15 mouse cellular contexts compared by ENCODE assay signal in genomic region chr17:7604813-7605504, GRCm38 (mm10).
DNase-seq lines count a peak whose midpoint lies in the region; ATAC-seq lines count a peak whose summit lies in the region.
"Had no signal": no experiment of that assay in that cellular context is flagged by ENCODE, and none has a peak within 500 bp of the region (broad histone marks: within the 10 kb centered on the region; RNA-seq: fewer than 3 reads in every experiment).

No protein-coding gene starts in this region.

- no peaks in the 10 kb centered on the region for H3K4me1 ChIP-seq in hindbrain, embryonic 11.5 days (replicated peaks; ENCODE audit: control insufficient read depth, insufficient read depth, low read length)
- H3K4me1 ChIP-seq in hindbrain, embryonic 12.5 days = no peaks in the 10 kb centered on the region
- peaks cover 3% of the 10 kb centered on the region; the same call in 1 of the 2 replicates for H3K4me1 ChIP-seq in midbrain, embryonic 15.5 days
- H3K4me1 ChIP-seq in midbrain, embryonic 16.5 days (ENCODE audit: control insufficient read depth, insufficient read depth, low read length) = no peaks in the 10 kb centered on the region
- H3K4me1 ChIP-seq in forebrain, embryonic 14.5 days (ENCODE audit: control insufficient read depth, insufficient read depth, low read length) = no peaks in the 10 kb centered on the region
- H3K4me1 ChIP-seq in liver, embryonic 11.5 days (replicated peaks; ENCODE audit: control insufficient read depth, insufficient read depth, low read length) = no peaks in the 10 kb centered on the region
- H3K4me1 ChIP-seq: midbrain, embryonic 12.5 days had no signal

- no peaks in the 10 kb centered on the region for H3K9me3 ChIP-seq in hindbrain, embryonic 11.5 days (ENCODE audit: control insufficient read depth, low read length)
- no peaks in the 10 kb centered on the region for H3K9me3 ChIP-seq in hindbrain, embryonic 12.5 days (replicated peaks)
- H3K9me3 ChIP-seq in midbrain, embryonic 15.5 days = no peaks in the 10 kb centered on the region
- no peaks in the 10 kb centered on the region for H3K9me3 ChIP-seq in midbrain, embryonic 16.5 days (replicated peaks; ENCODE audit: control insufficient read depth, low read length, poor library complexity, severe bottlenecking)
- no peaks in the 10 kb centered on the region for H3K9me3 ChIP-seq in forebrain, embryonic 14.5 days (replicated peaks; ENCODE audit: control insufficient read depth, low read length)
- no peaks in the 10 kb centered on the region for H3K9me3 ChIP-seq in liver, embryonic 11.5 days (ENCODE audit: control insufficient read depth, low read length)
- H3K9me3 ChIP-seq: midbrain, embryonic 12.5 days had no signal

- peak; percentile 9 for DNase-seq in hindbrain, embryonic 11.5 days (ENCODE audit: low spot score)
- DNase-seq in forebrain, embryonic 14.5 days (ENCODE audit: low spot score) = peak; percentile 14
- peak; percentile 15 for DNase-seq in retina, postnatal 1 day
- no peak for DNase-seq in liver, embryonic 11.5 days (ENCODE audit: low spot score)
- no peak for DNase-seq in cerebellum, adult 9-10 months
- DNase-seq: adrenal gland, postnatal 14 days; gastrocnemius, adult 2 months; heart, postnatal 36 days; kidney, adult 11 months; kidney, postnatal 14 days; thymus, adult 2 months had no signal

- H3K27ac ChIP-seq in hindbrain, embryonic 11.5 days (ENCODE audit: low read depth, low read length) = no peak overlapping the region
- no peak overlapping the region for H3K27ac ChIP-seq in hindbrain, embryonic 12.5 days
- H3K27ac ChIP-seq in midbrain, embryonic 15.5 days = 0 out of 2 replicates have a peak overlapping the region, but pooled peaks have one; percentile 34
- no peak overlapping the region for H3K27ac ChIP-seq in midbrain, embryonic 16.5 days (ENCODE audit: low read length)
- no peak overlapping the region for H3K27ac ChIP-seq in forebrain, embryonic 14.5 days (ENCODE audit: low read depth, low read length)
- H3K27ac ChIP-seq in liver, embryonic 11.5 days (ENCODE audit: low read depth, low read length) = no peak overlapping the region
- H3K27ac ChIP-seq: gastrocnemius, adult 2 months; midbrain, embryonic 12.5 days had no signal

- H3K36me3 ChIP-seq in hindbrain, embryonic 11.5 days (ENCODE audit: control insufficient read depth, insufficient read depth, low read length) = no peaks in the 10 kb centered on the region
- H3K36me3 ChIP-seq in hindbrain, embryonic 12.5 days = no peaks in the 10 kb centered on the region
- H3K36me3 ChIP-seq in midbrain, embryonic 15.5 days (replicated peaks) = no peaks in the 10 kb centered on the region
- H3K36me3 ChIP-seq in midbrain, embryonic 16.5 days (ENCODE audit: control insufficient read depth, insufficient read depth, low read length) = no peaks in the 10 kb centered on the region
- H3K36me3 ChIP-seq in forebrain, embryonic 14.5 days (ENCODE audit: control insufficient read depth, insufficient read depth, low read length) = no peaks in the 10 kb centered on the region
- no peaks in the 10 kb centered on the region for H3K36me3 ChIP-seq in liver, embryonic 11.5 days (ENCODE audit: control insufficient read depth, insufficient read depth, low read length)
- H3K36me3 ChIP-seq: midbrain, embryonic 12.5 days had no signal

- no peak for ATAC-seq in hindbrain, embryonic 11.5 days (ENCODE audit: low FRiP score)
- no peak for ATAC-seq in hindbrain, embryonic 12.5 days (ENCODE audit: low FRiP score)
- 0 out of 2 replicates have a peak, but pooled peaks have one; percentile 63 for ATAC-seq in midbrain, embryonic 15.5 days (replicated peaks)
- ATAC-seq in midbrain, embryonic 16.5 days = no peak
- ATAC-seq in forebrain, embryonic 14.5 days = no peak
- no peak for ATAC-seq in liver, embryonic 11.5 days (replicated peaks; ENCODE audit: low FRiP score)

- WGBS in hindbrain, embryonic 11.5 days = 65% methylated on average over 5 of the region's 5 CpGs
- WGBS in hindbrain, embryonic 12.5 days = 59% methylated on average over 5 of the region's 5 CpGs
- WGBS in midbrain, embryonic 15.5 days = 57% methylated on average over 5 of the region's 5 CpGs
- WGBS in midbrain, embryonic 16.5 days = 35% methylated on average over 5 of the region's 5 CpGs
- WGBS in forebrain, embryonic 14.5 days = 34% methylated on average over 5 of the region's 5 CpGs
- WGBS in liver, embryonic 11.5 days = 67% methylated on average over 5 of the region's 5 CpGs

- H3K4me3 ChIP-seq in hindbrain, embryonic 11.5 days (ENCODE audit: low read depth, low read length) = no peak overlapping the region
- no peak overlapping the region for H3K4me3 ChIP-seq in hindbrain, embryonic 12.5 days
- no peak overlapping the region for H3K4me3 ChIP-seq in midbrain, embryonic 15.5 days
- no peak overlapping the region for H3K4me3 ChIP-seq in midbrain, embryonic 16.5 days (ENCODE audit: low read depth, low read length)
- no peak overlapping the region for H3K4me3 ChIP-seq in forebrain, embryonic 14.5 days (ENCODE audit: low read depth, low read length)
- H3K4me3 ChIP-seq in liver, embryonic 11.5 days (ENCODE audit: low read depth, low read length) = no peak overlapping the region
- H3K4me3 ChIP-seq: gastrocnemius, adult 2 months; midbrain, embryonic 12.5 days had no signal

- no peaks in the 10 kb centered on the region for H3K27me3 ChIP-seq in hindbrain, embryonic 11.5 days (ENCODE audit: control insufficient read depth, insufficient read depth, low read length)
- H3K27me3 ChIP-seq in hindbrain, embryonic 12.5 days = no peaks in the 10 kb centered on the region
- H3K27me3 ChIP-seq in midbrain, embryonic 15.5 days (replicated peaks) = no peaks in the 10 kb centered on the region
- H3K27me3 ChIP-seq in midbrain, embryonic 16.5 days (ENCODE audit: control insufficient read depth, insufficient read depth, low read depth, low read length) = no peaks in the 10 kb centered on the region
- H3K27me3 ChIP-seq in forebrain, embryonic 14.5 days (replicated peaks; ENCODE audit: control insufficient read depth, insufficient read depth, low read length) = no peaks in the 10 kb centered on the region
- no peaks in the 10 kb centered on the region for H3K27me3 ChIP-seq in liver, embryonic 11.5 days (replicated peaks; ENCODE audit: control insufficient read depth, insufficient read depth, low read length)
- H3K27me3 ChIP-seq: midbrain, embryonic 12.5 days had no signal

- H3K9ac ChIP-seq in hindbrain, embryonic 11.5 days (ENCODE audit: low read depth, low read length) = no peak overlapping the region
- H3K9ac ChIP-seq in hindbrain, embryonic 12.5 days = no peak overlapping the region
- H3K9ac ChIP-seq in midbrain, embryonic 15.5 days = no peak overlapping the region
- H3K9ac ChIP-seq in midbrain, embryonic 16.5 days (ENCODE audit: low read depth, low read length) = no peak overlapping the region
- H3K9ac ChIP-seq in forebrain, embryonic 14.5 days (ENCODE audit: low read length) = no peak overlapping the region
- H3K9ac ChIP-seq in liver, embryonic 11.5 days (ENCODE audit: low read depth, low read length) = no peak overlapping the region
- H3K9ac ChIP-seq: midbrain, embryonic 12.5 days had no signal

- no peak overlapping the region for H3K4me2 ChIP-seq in hindbrain, embryonic 11.5 days (replicated peaks; ENCODE audit: low read depth, low read length)
- H3K4me2 ChIP-seq in hindbrain, embryonic 12.5 days (replicated peaks) = no peak overlapping the region
- no peak overlapping the region for H3K4me2 ChIP-seq in midbrain, embryonic 15.5 days
- H3K4me2 ChIP-seq in midbrain, embryonic 16.5 days (ENCODE audit: low read length) = no peak overlapping the region
- H3K4me2 ChIP-seq in forebrain, embryonic 14.5 days (ENCODE audit: low read length) = no peak overlapping the region
- H3K4me2 ChIP-seq in liver, embryonic 11.5 days = no peak overlapping the region
- H3K4me2 ChIP-seq: midbrain, embryonic 12.5 days had no signal

Comparison
In these comparisons a context has a peak if more than half of its experiments do, and no peak if none do; other contexts are left out.
1. DNase-seq: peak in hindbrain, embryonic 11.5 days (single experiment), forebrain, embryonic 14.5 days (single experiment) and retina, postnatal 1 day (single experiment); none in liver, embryonic 11.5 days (single experiment) and cerebellum, adult 9-10 months (single experiment).